Mouse (Mus musculus) mesoderm, embryonic 11.5 days (tissue): ENCODE data around the gene Hsd17b7.
"Not testable (repeated sequence)": the region's sequence is repeated elsewhere in the genome, so short reads cannot be mapped to it uniquely, and the experiment has no call there.

ENCODE experiments used
- DNase-seq: peaks from one replicate; pipeline ENCODE4 v3.0.0-alpha.2; 2012; ENCODE audit warnings: low read depth, low spot score

The Hsd17b7 gene

GRCm38 (mm10) chr1:169968792-169969515 lies at the start of gene Hsd17b7:
Hsd17b7 (minus strand) TSS chr1:169969241.
- DNase-seq: peak; percentile 99

GRCm38 (mm10) chr1:170014784-170015183 lies 45.7 kb upstream of the Hsd17b7 start:
- DNase-seq: no peak

- no peak for DNase-seq
Measured at GRCm38 (mm10) chr1:170010716-170011505, 41.9 kb upstream of the Hsd17b7 start.

DNA sequence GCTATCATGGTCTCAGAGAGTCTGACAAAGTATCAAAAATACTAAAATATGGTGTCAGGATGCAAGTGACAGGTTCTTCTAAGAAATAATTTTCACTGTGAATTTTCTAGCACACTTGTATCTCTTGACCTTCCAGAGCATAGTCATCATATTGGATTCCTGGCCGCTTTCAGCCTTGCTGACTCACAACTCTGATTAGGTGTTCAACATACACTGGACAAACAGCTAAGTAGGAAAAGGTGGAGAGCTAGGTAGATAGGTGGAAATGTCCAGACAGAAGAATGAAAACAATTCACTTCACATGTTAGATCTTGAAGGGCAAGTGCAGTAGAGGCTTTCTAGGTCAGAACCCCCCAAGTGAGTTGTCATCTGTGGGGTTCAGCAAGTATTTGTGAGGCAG lies 40.3 kb upstream of the Hsd17b7 start:
- no peak for DNase-seq

GRCm38 (mm10) chr1:170008432-170009220 lies 39.6 kb upstream of the Hsd17b7 start:
- DNase-seq: no peak

DNA sequence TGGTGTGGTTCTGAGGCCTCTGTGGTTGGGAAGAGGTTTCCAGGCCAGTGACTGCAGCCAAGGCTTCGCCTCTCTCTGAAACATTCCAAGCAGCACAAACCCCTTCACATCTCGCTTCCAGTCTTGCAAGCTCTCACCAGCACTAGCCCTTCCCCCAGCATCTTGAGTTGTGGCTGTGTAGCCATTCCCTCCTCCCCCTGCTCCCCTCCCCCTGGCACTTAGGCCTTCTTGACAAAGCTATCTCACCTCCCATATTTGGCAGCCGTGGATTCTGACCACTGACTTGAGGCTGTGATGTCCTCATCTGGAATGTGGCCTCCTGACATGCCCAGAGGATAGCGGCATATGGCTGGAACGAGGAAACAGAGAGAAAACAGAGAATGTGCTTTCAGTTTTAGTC lies 37.5 kb upstream of the Hsd17b7 start:
- DNase-seq: peak; percentile 20

- no peak for DNase-seq
Measured at GRCm38 (mm10) chr1:170005297-170005696, 36.3 kb upstream of the Hsd17b7 start.

- not testable (repeated sequence) for DNase-seq
Measured at GRCm38 (mm10) chr1:169993901-169994300, 24.9 kb upstream of the Hsd17b7 start.

GRCm38 (mm10) chr1:169986166-169986565 lies 17.1 kb upstream of the Hsd17b7 start:
- peak; percentile 56 for DNase-seq

GRCm38 (mm10) chr1:169977621-169978020 lies 8.6 kb upstream of the Hsd17b7 start:
- DNase-seq: no peak

DNA sequence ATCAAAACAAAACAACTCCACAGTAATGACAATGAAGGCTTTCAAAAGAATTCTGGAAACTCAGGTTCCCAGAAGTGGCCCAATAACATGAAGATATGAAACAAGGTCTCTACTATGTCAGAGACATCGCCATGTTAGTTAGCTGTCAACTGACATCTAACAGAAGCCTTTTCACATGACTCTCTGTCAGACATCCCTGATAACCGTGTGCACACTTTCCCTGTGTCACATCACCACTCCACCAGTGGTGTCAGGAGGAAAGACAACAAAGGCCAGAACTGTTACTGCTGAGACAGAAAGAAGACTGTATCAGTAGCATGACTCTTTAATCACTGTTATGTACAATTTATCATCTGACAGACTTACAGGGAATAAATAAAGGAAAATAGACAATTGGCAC lies 3.0 kb upstream of the Hsd17b7 start:
- no peak for DNase-seq

- no peak for DNase-seq
Measured at GRCm38 (mm10) chr1:169970936-169971335, 1.9 kb upstream of the Hsd17b7 start.

DNA sequence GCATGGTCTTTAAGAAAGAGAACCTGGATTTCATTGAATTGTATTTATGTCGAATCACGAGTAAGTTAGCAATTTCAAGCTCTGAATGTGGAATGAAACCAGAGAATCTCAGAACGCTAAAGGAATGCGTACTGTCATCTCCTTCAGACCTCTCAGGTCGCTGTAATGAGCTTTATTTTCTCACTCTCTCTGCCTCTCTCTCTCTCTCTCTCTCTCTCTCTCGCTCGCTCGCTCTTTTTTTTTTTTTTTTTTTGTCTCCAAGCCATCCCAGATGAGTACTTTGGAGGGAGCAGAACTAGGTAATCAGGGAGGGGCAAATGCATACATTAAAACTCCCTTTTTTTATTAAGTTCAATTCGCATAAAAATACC lies 460 bp upstream of the Hsd17b7 start:
- DNase-seq: no peak

- DNase-seq: no peak
Measured at GRCm38 (mm10) chr1:169953106-169953505, 15.9 kb downstream of the Hsd17b7 start.

DNA sequence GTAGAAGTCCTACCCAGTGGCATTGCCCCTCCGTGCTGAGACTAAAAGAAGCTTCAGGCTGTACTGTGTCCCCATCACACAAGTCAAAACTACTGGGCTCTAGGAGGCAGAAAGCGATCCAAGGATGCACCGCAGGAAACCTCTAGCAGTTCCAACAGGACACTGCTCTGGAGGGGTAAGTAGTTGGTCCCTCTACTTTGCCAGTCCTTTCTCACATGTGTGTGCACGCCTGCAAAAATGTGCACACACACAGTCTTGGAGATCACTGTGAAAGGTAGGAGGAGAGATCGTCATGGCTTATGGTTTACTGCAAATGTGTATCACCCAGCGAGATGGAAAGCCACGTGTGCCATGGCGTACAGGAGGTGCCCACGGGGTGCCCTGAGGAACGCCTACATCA lies 16.4 kb downstream of the Hsd17b7 start:
- no peak for DNase-seq

- no peak for DNase-seq
Measured at GRCm38 (mm10) chr1:169951561-169951960, 17.5 kb downstream of the Hsd17b7 start.

DNA sequence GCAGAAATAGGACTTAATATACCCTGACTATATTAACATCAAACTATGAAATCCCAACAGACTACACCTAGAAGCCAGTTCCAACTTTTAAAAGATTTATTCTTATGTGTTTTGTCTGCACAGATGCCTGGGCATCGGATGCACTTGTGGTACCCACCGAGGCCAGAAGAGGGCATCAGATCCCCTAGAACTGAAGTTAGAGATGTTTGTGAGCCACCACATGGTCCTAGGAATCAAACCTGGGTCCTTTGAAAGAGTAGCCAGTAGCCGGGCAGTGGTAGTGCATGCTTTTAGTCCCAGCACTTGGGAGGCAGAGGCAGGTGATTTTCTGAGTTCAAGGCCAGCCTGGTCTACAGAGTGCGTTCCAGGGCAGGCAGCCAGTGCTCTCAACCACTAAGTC lies 18.4 kb downstream of the Hsd17b7 start:
- no peak for DNase-seq

DNA sequence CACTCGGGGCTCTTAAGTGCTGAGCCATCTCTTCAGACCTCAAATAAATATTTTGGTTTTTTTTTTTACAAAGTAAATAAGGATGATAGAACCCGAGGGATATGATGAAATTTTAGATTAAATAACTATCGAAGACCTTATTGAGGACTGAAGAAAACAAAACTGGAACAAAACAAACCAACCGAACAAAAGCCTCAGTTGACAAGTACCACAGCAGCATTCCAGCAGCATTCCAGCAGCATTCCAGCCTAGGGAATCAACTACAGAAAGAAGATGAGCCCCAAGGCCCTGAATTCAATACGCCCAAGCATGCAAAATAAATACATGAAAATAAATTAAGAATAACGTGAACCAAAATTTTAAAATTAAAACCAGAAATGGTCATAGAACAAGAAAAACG lies 19.1 kb downstream of the Hsd17b7 start:
- DNase-seq: no peak

- DNase-seq: no peak
Measured at GRCm38 (mm10) chr1:169948866-169949265, 20.2 kb downstream of the Hsd17b7 start.

- DNase-seq: no peak
Measured at GRCm38 (mm10) chr1:169948280-169948679, 20.8 kb downstream of the Hsd17b7 start.

DNA sequence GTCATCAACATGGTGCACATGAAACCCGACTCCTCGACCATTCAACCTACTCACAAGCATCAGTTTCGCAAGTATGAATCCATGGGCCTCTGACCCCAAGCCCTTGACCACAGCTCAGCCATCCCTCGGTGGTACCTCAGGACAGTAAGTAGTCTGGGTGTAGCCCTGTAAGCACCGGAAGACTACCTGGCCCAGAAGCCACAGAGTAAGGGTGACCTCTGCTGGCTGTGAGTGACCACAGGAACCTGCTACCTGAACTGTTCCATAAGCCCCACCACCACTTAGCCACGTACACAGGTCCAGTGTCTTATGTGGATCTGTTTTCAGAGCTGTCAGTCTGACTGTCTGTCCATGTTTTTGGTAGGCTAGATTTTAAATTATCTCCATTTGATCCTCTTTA lies 21.4 kb downstream of the Hsd17b7 start:
- no peak for DNase-seq

- DNase-seq: no peak
Measured at GRCm38 (mm10) chr1:169946004-169946403, 23.0 kb downstream of the Hsd17b7 start.
